Mouse (Mus musculus): Measurements from ENCODE around the gene Adam19. TPM values are rescaled to one million over a fixed set of nuclear protein-coding genes. Genes with fewer than 3 reads are reported as not detected.

Gene Adam19
- total RNA-seq, 2 experiments from 2014 or later: 34.4 to 36.0 TPM

DNA sequence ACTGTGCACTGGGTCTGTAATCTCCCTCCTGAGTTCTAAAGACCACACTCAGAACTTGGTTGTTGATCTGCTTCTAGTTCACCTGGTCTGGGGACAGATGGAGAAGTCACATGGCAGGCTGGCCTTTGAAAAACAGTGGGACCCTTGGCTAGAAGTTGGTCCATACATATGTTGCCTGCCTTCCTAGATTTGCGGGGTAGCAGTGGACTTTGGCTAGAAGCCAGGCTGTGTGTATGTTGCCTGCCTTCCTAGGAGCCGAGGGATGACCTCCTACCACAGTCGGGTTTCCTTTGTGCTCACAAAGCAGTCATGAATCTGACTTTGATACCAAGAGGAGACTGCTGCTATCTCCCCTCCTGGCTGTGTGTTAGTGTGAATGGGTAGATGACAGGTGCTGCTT is 41.3 kb downstream of the Adam19 start:
- no peak for DNase-seq (ENCODE audit: low spot score in 2 of 2)

DNA sequence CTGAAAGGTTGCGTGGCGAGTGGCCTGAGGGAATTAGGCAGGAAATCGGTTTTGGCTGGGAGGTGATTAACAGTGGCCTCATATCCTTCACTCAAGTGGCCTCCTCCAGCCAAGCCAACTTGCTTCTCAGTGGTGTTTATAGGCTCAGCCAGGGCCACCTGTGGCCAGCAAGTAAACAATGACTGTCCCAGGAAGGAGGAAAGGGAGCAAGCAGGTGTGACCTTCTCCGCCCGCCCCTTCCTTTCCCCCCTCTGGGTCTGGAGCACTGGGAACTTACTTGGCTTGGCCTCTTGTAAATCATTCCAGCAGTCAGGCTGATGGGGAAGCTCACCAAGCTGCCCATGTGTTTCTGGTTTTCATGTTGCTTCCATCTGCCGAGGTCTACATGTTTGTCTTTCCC is 46.3 kb downstream of the Adam19 start:
- DNase-seq (ENCODE audit: low spot score in 2 of 2): peak; percentile 4 to 15

DNA sequence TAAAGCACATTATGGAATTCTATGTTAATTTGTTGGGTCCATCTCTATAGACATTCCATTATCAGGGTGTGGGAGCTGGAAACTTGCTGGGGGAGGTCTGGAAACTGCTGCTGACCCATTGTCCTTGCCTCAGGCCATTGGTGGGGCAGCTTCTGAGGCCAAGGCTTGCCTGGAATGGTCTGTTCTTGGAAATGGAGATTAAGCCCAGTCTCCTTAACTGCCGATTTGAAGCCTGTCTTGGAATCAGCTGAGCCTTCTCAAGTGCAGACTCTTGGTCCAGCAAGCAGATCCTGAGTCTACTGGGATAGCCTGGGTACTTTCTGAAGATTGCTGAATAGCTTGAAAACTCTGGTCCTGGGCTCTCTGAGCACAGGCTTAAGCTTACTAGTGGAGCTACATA is 51.3 kb downstream of the Adam19 start:
- DNase-seq (ENCODE audit: low spot score in 2 of 2): no peak

DNA sequence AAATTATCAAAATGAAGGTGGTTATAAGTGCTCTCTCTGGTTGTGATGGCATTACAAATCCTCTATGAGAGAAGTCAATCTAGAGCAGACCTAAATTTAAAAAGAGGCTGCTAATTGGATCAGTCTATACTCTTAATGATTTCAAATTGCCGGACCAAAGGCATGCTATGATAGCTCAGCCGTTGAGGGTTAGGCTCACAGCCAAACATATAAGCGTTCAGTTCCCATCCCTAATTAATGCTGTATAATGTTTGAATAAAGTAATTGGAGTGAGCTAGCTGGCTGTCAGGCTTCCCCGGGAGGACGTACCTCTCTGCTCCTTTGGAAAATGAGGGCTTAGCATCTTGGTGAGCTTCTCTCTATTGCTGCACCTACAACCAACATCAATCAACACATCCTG is 53.4 kb downstream of the Adam19 start:
- DNase-seq (ENCODE audit: low spot score in 2 of 2): no peak

DNA sequence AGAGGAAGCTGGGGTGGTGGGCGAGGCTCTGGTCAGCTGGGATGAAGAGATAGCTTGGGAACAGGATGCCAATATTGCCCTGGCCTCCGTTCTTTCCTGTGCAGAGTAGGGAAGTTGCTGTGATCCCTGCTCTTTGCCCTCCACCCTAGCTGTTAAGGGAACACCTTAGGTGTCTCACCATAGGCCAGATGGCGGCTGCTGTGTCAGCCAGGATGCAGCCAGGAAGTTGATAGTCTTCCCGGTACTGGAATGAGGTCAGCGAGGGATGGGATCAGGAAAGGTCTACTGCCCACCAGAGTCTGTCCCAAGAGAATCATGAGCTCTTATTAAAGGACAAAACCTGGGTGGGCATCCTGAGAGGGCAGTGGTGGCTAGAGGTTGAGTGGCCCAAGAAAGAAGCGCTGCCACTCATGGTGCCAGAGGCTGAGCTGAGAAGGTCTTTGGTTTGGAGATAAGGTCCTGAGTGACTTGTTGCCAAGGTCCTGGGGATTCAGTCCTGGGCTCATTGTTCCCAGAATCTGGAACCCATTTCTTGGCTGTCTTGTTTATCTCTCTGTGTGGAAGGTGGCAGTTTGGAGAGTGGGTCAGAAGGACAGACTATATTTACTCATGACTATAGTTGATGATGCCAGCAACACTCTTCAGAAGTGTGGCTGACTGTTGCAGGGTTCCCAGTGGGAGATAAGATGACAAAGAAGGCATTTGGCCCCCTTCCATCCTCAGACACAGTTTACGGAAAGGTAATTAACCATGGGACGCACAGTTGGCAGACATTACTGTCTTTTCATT is 54.6 kb downstream of the Adam19 start:
- no peak for DNase-seq (ENCODE audit: low spot score in 2 of 2)

DNA sequence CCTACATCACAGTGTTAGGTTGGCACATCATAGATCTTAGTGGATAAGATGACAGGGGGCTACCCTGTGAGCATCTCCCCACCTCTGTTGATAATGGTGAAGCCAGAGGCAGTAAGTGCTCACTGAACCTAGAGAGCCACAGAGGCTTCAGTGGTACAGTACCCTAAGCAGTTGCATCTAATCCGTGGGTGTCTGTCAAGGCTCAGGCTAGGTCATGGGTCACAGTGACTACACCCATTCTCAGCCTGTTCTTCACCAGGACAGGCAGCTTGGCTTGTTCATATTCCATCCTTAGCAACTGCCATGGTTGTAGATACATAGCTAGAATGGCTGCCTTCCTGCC is 55.1 kb downstream of the Adam19 start:
- DNase-seq (ENCODE audit: low spot score in 2 of 2): no peak

DNA sequence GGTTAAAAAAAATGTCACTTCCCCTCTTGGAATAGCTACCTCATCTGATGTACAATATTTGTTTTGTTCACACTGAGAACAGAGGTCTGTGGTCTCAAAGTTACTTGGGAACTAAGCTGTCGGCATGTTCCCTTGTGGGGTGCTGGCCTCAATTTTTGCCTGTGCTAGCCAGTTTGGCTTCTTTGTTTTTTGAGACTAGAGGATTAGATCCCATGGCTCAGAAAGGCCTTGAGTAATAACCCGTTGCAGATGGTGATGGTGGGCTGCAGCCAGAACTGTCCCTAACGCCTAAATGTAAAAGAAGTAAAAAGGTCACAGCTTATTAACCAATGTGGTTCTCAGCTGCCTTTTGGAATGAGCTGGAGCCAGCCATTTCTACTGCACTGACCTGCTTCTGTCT is 57.4 kb downstream of the Adam19 start:
- no peak for DNase-seq (ENCODE audit: low spot score in 2 of 2)

DNA sequence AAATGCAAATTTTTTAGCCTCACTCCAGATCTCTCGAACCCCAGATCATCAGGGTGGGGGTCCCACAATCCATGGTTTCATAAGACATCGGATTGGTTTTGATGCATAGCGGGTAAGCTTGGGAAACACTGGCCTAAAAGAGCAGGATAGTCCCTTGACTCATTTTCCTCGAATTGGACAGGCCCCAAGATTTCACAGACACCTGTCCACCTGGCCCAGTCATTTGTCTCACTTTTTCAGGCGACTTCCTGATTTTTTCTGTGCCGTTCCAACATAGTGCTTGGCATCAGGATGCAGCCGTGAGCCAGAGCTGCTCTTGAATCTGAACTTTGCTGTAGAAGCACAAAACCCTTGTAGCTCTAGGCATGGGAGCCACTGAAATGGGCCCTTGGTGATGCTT is 58.4 kb downstream of the Adam19 start:
- DNase-seq (ENCODE audit: low spot score in 2 of 2): no peak

DNA sequence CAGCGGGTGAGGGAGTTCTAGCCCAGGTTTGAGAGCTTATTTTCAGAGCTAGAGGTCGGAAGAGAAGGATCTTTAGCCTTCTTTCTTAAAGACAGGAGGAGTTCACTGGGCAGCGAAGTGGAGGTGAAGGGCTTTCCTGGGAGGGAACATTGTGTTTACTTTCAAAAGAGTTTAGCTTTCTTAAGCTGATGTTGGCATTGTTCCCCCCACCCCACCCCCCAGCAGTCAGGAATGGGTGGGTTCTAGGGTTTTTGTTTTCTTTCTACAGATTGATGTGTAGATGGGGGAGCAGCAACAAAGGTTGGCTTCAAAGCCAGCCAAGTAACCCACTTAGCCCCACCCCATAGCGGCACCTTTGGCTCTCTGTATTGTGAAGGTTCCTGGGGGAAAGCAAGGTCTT is 59.2 kb downstream of the Adam19 start:
- DNase-seq (ENCODE audit: low spot score in 2 of 2): no peak

DNA sequence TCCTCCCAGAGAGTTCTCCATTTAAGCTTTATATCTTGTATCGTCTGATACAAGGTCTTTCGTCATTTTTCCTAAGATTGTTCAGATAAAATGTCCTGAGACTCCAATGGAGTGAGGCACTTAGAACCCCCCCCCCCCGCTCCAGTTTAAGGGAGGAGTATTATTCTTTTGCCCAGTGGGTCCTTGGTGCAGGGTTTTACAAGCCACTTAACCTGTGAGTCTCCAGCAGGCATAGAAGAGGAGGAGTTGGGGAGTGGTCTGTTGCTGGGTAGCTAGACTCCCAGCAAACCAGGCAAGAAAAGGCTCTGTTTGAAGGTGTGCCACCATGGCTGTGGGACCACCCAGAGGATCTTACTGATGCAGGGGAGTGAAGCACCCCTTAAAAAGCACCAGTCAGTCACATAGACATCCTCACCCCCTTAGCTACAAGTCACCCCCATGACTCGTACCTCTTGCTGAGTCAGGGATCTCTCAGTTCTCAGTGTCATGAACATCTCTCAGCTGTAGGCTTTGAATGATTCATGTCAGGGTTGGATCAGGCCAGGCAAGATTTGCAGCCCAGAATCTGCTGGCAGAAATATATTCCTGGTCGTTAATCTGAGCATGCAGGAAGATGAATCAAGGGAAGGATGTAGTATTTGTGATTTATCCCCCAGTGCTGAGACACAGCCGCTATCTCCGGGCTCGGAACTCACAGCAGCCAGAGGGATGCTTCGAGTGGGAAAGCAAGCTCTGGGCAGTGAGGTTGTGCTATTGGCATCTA is 59.8 kb downstream of the Adam19 start:
- no peak for DNase-seq (ENCODE audit: low spot score in 2 of 2)

DNA sequence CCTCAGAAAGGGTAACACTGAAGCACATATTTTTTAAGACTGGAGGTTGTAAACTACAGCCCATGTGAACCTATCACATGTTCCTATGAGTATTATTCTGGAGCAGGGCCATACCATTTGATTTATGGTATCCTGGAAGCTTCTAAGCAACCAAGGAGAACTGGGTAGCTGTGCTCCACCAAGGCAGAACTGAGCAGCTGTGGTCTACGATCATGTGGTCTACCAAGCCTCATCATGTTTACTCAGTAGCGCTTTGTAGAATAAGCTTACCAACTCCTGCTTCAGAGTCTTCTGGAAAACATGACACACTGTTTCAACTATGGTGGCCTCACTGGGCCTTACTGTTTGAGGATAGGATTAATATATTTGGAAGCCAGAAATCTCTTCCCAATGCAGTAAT is 60.7 kb downstream of the Adam19 start:
- no peak for DNase-seq (ENCODE audit: low spot score in 2 of 2)

DNA sequence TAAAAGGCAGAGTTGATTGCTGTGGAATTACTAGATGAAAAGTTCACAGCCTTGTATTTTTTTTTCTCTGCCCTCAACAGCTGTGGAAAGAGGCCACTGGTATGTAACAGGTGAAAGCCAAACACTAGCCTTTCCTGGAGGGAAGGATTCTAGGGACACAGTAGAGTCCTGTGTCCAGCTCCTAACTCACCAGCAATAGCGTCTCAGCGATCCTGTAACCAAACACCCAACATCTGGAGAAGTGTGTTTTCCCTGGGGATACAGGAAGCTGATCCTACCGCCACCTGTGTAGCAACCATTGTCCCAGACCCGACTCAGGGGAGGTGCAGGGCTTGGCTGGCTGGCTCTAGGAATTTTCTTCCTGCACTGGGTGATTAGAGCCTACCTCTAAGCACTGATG is 63.8 kb downstream of the Adam19 start:
- DNase-seq (ENCODE audit: low spot score in 2 of 2): no peak

DNA sequence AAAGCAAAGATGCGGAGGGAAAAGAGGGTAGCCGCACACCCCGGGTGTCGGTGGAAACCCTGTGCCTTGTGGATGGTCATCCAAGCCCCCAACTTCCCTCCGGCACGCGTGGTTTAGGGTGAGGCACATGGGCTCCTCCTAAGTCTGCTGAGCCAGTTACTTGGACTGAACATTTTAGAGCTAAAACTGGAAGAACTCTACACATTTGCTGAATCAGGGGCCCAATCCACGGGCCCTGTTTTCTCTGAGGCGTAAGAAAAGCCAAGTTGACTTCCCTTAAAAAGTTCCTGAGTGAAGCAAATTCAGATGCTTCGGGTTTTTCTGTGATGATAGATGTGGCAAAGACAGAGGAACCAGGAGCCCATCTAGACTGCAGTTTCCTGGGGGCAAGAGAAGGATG is 64.3 kb downstream of the Adam19 start:
- DNase-seq (ENCODE audit: low spot score in 2 of 2): no peak

DNA sequence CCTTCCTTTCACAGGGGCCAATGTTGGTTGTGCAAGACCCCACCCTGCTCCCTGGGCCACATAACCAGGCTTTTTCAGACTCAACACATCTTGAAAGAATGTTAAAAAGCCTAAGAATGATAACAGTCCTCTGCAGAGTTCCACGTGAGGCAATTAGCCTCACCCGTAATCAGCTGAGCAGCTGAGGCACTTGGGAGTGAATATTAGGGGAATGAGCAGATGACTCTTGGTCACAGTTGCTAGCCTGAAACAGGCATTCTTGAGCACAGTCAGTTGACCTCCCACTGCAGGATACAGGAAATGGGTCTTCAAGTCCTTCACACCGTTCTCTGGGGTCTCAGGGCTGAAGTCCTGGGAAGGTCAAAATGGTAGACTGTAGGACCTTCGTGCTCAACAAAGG is 65.9 kb downstream of the Adam19 start:
- no peak for DNase-seq (ENCODE audit: low spot score in 2 of 2)

DNA sequence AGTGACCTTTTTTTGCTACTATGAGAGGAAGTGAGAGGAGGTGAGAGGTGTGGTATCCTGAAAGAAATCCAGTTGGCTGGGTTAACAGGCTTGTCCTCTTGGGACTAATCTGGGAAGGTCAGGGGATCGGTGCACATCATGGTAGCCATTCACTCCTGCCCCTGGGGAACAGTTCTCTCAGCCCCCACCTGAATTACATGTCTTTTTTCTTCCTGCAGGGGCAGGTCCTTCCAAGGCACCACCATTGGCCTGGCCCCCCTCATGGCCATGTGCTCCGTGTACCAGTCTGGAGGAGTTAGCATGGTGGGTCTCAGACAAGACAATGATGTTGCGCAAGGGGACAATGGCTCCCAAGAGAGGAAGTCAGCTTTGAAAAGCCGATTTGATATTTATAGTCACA is 67.1 kb downstream of the Adam19 start:
- no peak for DNase-seq (ENCODE audit: low spot score in 2 of 2)

DNA sequence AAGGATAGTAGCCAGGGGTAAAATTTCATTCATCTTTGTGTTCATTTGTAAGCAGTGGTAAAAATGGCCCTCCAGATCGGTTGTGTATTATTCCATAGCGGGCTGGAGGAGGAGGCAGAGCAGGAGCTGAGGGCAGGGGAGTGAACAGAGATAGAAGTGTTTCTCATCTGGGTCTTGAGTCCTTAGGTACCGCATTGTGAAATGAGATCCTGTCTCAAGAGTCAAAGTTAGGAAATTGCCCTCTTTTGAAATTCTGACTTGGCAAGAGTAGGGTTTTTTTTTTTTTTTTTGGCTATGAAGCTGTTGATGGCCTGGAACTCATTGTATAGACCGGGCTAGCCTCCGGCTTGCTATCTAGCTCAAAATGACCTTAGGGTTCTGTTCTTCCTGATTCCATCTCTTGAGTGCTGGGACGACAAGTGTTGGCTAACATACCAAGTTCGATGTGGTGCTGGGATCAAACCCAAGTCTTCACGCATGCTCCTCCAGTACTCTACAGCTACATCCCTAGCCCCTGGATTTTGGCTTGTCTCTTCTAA is 67.6 kb downstream of the Adam19 start:
- no peak for DNase-seq (ENCODE audit: low spot score in 2 of 2)

DNA sequence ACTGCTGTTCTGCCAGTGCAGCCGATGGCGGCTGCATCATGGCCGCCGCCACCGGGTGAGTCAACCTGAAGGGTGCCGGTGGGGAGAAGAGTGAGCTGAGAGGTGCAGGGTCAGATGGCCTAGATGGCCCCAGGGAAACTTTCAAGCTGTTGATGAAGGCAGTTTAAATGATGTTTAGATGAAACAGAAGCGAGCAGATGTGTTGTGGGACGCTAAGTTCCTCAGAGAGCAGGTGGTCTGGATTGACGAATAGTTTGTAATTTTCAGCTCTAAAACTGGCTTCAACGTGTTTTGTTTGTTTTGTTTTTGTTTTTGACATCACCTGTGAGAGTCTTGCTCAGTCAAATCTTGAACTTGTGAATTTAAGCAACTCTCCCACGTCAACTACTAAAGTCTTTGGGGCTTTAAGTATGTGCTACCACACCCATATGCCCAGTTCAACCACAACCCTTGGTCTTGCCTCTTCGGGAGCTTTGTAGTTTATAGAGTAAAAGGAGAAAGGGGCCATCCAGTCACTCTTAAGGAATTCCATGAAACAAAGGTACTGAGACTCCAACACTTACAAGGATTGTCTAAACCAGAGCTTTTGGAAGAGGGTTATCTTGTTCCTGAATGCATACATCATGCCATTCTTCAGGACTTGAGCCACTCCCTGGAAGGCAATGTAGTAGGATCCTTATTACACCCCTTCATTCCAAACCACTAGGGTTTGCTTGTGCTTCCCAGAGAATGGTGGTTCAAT is 69.5 kb downstream of the Adam19 start:
- no peak for DNase-seq (ENCODE audit: low spot score in 2 of 2)

DNA sequence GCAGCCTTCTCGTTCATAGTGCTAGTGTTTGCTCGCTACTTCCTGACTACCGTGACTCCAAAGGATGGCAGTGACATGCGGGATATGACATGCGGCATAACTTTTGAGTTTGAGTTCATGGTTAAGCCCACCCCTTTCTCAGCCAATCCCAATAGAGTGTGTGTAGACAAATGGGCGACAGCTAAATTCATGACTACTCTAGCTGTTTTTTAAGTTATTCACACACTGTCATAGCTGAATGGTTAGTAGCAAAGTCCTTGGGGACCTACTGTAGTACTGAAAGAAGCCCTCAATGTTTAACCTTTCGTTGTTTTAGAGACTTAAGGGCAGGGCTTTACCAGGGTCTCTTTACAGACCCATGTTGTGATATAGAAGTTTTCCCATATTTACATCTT is 70.0 kb downstream of the Adam19 start:
- DNase-seq (ENCODE audit: low spot score in 2 of 2): no peak

DNA sequence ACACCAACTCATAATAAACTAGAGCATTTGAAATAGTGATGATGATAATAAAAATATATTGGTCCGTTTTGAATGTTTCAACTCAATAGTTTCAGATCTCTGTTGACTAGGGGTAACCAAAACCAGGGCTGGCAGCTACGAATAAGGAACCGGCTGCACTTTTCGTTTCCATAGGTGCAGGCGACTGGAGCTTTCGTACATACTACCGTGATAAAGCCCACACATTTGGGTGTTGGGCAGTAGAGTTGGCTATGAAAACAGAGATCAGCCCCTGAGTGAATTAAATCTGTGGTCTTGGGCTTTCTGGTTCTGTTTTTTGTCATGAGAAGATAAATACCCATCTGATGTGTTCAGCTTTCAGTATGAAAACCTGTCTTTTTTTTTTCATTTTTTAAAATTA is 70.5 kb downstream of the Adam19 start:
- no peak for DNase-seq (ENCODE audit: low spot score in 2 of 2)

DNA sequence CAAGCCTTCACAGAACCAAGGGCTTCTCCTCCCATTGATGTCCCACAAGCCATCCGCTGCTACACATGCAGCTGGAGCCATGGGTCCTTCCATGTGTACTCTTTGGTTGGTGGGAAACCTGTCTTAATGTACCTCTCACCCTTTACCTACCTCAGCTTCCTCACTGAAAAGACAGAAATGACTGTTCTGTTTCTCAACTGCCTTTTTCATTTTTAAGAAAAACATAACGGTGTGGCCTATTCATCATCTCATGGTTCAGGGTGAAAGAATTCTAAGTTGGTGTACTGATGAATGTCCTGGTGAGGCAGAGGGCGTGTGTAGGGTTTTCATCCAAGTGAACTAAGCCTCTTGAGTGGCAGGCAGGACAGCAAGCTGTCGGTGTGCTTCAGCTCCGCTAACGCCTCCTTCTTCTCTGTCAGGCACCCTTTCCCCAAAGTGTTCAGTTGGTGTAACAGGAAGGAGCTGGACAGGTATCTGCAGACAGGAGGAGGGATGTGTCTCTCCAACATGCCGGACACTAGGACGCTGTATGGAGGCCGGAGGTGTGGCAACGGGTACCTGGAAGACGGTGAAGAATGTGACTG is 71.1 kb downstream of the Adam19 start:
- DNase-seq (ENCODE audit: low spot score in 2 of 2): no peak
